Mouse (Mus musculus): Measurements from ENCODE around the gene Izumo1.
"Not testable (repeated sequence)": the region's sequence is repeated elsewhere in the genome, so short reads cannot be mapped to it uniquely, and the experiment has no call there.

DNA sequence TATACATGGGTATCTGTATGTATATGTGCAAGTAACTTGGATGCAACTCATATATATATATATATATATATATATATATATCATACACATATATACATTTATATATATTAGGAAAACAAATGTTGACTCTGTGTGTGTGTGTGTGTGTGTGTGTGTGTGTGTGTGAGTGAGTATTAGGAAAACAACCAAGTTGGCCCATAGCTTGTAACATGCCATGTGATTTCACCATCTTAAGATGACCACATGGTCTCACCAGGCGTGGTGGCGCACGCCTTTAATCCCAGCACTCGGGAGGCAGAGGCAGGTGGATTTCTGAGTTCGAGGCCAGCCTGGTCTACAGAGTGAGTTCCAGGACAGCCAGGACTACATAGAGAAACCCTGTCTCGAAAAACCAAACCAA lies 40.1 kb downstream of the Izumo1 start:
- TF ChIP-seq CTCF (IDR thresholded peaks at IDR 0.05; ENCODE audit: low read depth); EP300 (optimal IDR thresholded peaks at IDR 0.05): not testable (repeated sequence)

Data from stomach, postnatal 0 days (tissue).